8 mouse cellular contexts compared by ENCODE assay signal in genomic region chr1:175692246-175692996, GRCm38 (mm10). TPM values are rescaled to one million over a fixed set of nuclear protein-coding genes. Genes with fewer than 3 reads are reported as not detected.
DNase-seq lines count a peak whose midpoint lies in the region; ATAC-seq and TF ChIP-seq lines count a peak whose summit lies in the region.

Gene Opn3, minus strand, starts transcription at chr1:175692776.
Gene Chml, minus strand, starts transcription at chr1:175692901.

- H3K27me3 ChIP-seq in forebrain, embryonic 15.5 days: no peaks in the 10 kb centered on the region

- in situ Hi-C loops in ES-E14 (cut with MboI; ENCODE audit: low sequenced_read_pairs in 2 of 2, unreplicated experiment in 2 of 2): no loop called here

- intact Hi-C loops in heart, postnatal 25 days (cut with DNase I): loop anchor here (2.0 to 10.0 kb wide), 3 partner anchors 68 to 232 kb away; partner anchors contain the start of genes Exo1, Fh1 and Gm38100

- H3K4me1 ChIP-seq in ES-E14 (ENCODE audit: control insufficient read depth in 2 of 2, insufficient read depth in 2 of 2, low read length in 2 of 2, poor library complexity in 1 of 2): no peaks in the 10 kb centered on the region
- H3K4me1 ChIP-seq in forebrain, embryonic 15.5 days: peaks cover 20% of the 10 kb centered on the region
- H3K4me1 ChIP-seq in lung, adult 2 months (ENCODE audit: control insufficient read depth, insufficient read depth, low read length): peaks cover 2% of the 10 kb centered on the region; the same call in 1 of the 2 replicates

- no peaks in the 10 kb centered on the region for H3K9me3 ChIP-seq in ES-E14 (ENCODE audit: control insufficient read depth, insufficient read depth, low read depth, low read length)
- no peaks in the 10 kb centered on the region for H3K9me3 ChIP-seq in forebrain, embryonic 15.5 days

- WGBS in forebrain, embryonic 15.5 days: under 1% methylated on average over 59 of the region's 73 CpGs
- WGBS in lung, adult 2 months: under 1% methylated on average over 71 of the region's 73 CpGs

- H3K4me3 ChIP-seq in ES-E14 (ENCODE audit: insufficient read depth in 1 of 2, low read depth in 1 of 2, low read length in 2 of 2, poor library complexity in 1 of 2, severe bottlenecking in 1 of 2): peak within 1 kb of the TSS; percentile 72 to 95
- H3K4me3 ChIP-seq in forebrain, embryonic 15.5 days: peak within 1 kb of the TSS; percentile 75
- peak within 1 kb of the TSS; percentile 72 for H3K4me3 ChIP-seq in lung, adult 2 months (replicated peaks; ENCODE audit: extremely low read depth, low read depth, low read length)

- peak; percentile 97 for ATAC-seq in forebrain, embryonic 15.5 days (replicated peaks)
- ATAC-seq in neutrophil, adult 5-6 weeks (ENCODE audit: extremely low read depth, insufficient number of reproducible peaks, low FRiP score, poor library complexity, severe bottlenecking): peak; percentile 92

- H3K4me2 ChIP-seq in forebrain, embryonic 15.5 days (replicated peaks): peak within 1 kb of the TSS; percentile 92

- no peak for TF ChIP-seq CTCF in lung, adult 2 months (IDR thresholded peaks at IDR 0.05; ENCODE audit: insufficient read depth, low read length)

- peak within 1 kb of the TSS; percentile 85 for H3K9ac ChIP-seq in ES-E14 (ENCODE audit: insufficient read depth, low read depth, low read length, poor library complexity, severe bottlenecking)
- H3K9ac ChIP-seq in forebrain, embryonic 15.5 days (replicated peaks): peak within 1 kb of the TSS; percentile 77

- peak within 1 kb of the TSS; percentile 54; the same call in 1 of the 2 replicates for H3K27ac ChIP-seq in ES-E14 (ENCODE audit: insufficient read depth, low read depth, low read length, poor library complexity, severe bottlenecking)
- H3K27ac ChIP-seq in forebrain, embryonic 15.5 days (replicated peaks): peak within 1 kb of the TSS; percentile 88

- peak; percentile 85 for TF ChIP-seq POLR2A in lung, adult 2 months (IDR thresholded peaks at IDR 0.05; ENCODE audit: borderline replicate concordance, extremely low read depth, low read depth, low read length)

- peaks cover 5% of the 10 kb centered on the region for H3K36me3 ChIP-seq in ES-E14 (ENCODE audit: control insufficient read depth, insufficient read depth, low read length, poor library complexity, severe bottlenecking)
- peaks cover 4% of the 10 kb centered on the region; the same call in 1 of the 2 replicates for H3K36me3 ChIP-seq in forebrain, embryonic 15.5 days

- DNase-seq in ES-E14 (ENCODE audit: low read depth, low spot score): peak; percentile 96
- DNase-seq in cerebellum, adult 11-12 months: peak; percentile 98
- DNase-seq in heart, postnatal 25 days (ENCODE audit: low spot score): peak; percentile 98
- peak; percentile 92 to 96 for DNase-seq in layer of hippocampus, adult 18-20 months (ENCODE audit: low spot score in 2 of 2)
- DNase-seq in lung, adult 2 months: peak; percentile 98
- DNase-seq in thymus, adult 18-20 months: peak; percentile 99

TF ChIP-seq in ES-E14, 5 proteins besides CTCF, POLR2A, EP300 and RAD21:
- 0 out of 2 replicates have a peak, but pooled peaks have one; percentile 45 for TF ChIP-seq HCFC1 (IDR thresholded peaks at IDR 0.05; ENCODE audit: borderline replicate concordance, insufficient read depth, low read length)
- no peak for TF ChIP-seq CHD2 (IDR thresholded peaks at IDR 0.05; ENCODE audit: low read depth, low read length)
- no peak for TF ChIP-seq ZC3H11A (IDR thresholded peaks at IDR 0.05; ENCODE audit: borderline replicate concordance, low read depth, low read length)
- no peak for TF ChIP-seq MAFK (IDR thresholded peaks at IDR 0.05; ENCODE audit: insufficient read depth, low read depth, low read length)
- TF ChIP-seq ZNF384 (IDR thresholded peaks at IDR 0.05; ENCODE audit: low read depth, low read length): no peak

RNA-seq across cellular contexts. Expression of gene Opn3, which starts in this region (rescaled TPM):
- 1.5 and 2.5 TPM in 2 replicates for total RNA-seq in ES-E14 (2012; rRNA removed)
- 3.8 and 4.3 TPM in 2 replicates for polyA plus RNA-seq in forebrain, embryonic 15.5 days (2015; fragmentation: Nextera tagmentation; extraction: Ambion mirVana)
- 1 to 10 TPM; 8.5 to 8.9 TPM for total RNA-seq in heart, postnatal 25 days (2021)
- total RNA-seq in layer of hippocampus, adult 18-20 months (2021): 1 to 10 TPM in 1 of 2 experiments, under 1 TPM in 1; 0.94 to 1.5 TPM
- polyA plus RNA-seq in lung, adult 2 months (2012; rRNA removed): 1.7 and 3.6 TPM in 2 replicates
- total RNA-seq in neutrophil, adult 5-6 weeks (2017): 0.86 and 1.6 TPM in 2 replicates

RNA-seq across cellular contexts. Expression of gene Chml, which starts in this region (rescaled TPM):
- 10.4 and 17.4 TPM in 2 replicates for total RNA-seq in ES-E14 (2012; rRNA removed)
- polyA plus RNA-seq in forebrain, embryonic 15.5 days (2015; fragmentation: Nextera tagmentation; extraction: Ambion mirVana): 2.0 and 2.4 TPM in 2 replicates
- 10 to 100 TPM; 10.9 to 13.6 TPM for total RNA-seq in heart, postnatal 25 days (2021)
- 1 to 10 TPM; 3.5 to 4.7 TPM for total RNA-seq in layer of hippocampus, adult 18-20 months (2021)
- polyA plus RNA-seq in lung, adult 2 months (2012; rRNA removed): 8.0 and 16.3 TPM in 2 replicates
- 12.6 and 13.9 TPM in 2 replicates for total RNA-seq in neutrophil, adult 5-6 weeks (2017)

Comparison
In these comparisons a context has a peak if more than half of its experiments do, and no peak if none do; other contexts are left out.
1. Peak in every context shown above with its lines: DNase-seq, ATAC-seq, H3K4me3 ChIP-seq and H3K27ac ChIP-seq.